In genomic region chrX:162521197-162521596, GRCm38 (mm10) we compare ENCODE assay signal across 10 mouse cellular contexts.
DNase-seq lines count a peak whose midpoint lies in the region; ATAC-seq and TF ChIP-seq lines count a peak whose summit lies in the region.
"Had no signal": no experiment of that assay in that cellular context is flagged by ENCODE, and none has a peak within 500 bp of the region (broad histone marks: within the 10 kb centered on the region; RNA-seq: fewer than 3 reads in every experiment).

No protein-coding gene starts in this region.

- H3K27ac ChIP-seq in CH12.LX (ENCODE audit: insufficient read depth, low read depth): no peak overlapping the region
- H3K27ac ChIP-seq in intestine, embryonic 16.5 days (ENCODE audit: low read length): no peak overlapping the region
- H3K27ac ChIP-seq: embryonic facial prominence, embryonic 12.5 days; heart, adult 2 months; midbrain, embryonic 12.5 days had no signal

- dilution Hi-C loops in CH12.LX (cut with MboI; ENCODE audit: extremely low pct_ligation_motif_present, extremely low pct_unique_long_range_greater_than_20kb, low sequenced_read_pairs): no loop called here

- WGBS in intestine, embryonic 16.5 days: 42% methylated on average over 4 of the region's 4 CpGs

- no peak overlapping the region for H3K9ac ChIP-seq in CH12.LX (ENCODE audit: insufficient read depth, low read depth)
- H3K9ac ChIP-seq in intestine, embryonic 16.5 days (ENCODE audit: low read depth, low read length): no peak overlapping the region
- H3K9ac ChIP-seq: embryonic facial prominence, embryonic 12.5 days; midbrain, embryonic 12.5 days had no signal

- ATAC-seq in intestine, embryonic 16.5 days: peak; percentile 55

- H3K4me2 ChIP-seq in CH12.LX (ENCODE audit: insufficient read depth, low read depth, poor library complexity, severe bottlenecking): peak overlapping the region; percentile 36; the same call in 1 of the 2 replicates
- no peak overlapping the region for H3K4me2 ChIP-seq in intestine, embryonic 16.5 days (ENCODE audit: low read depth, low read length)
- H3K4me2 ChIP-seq: embryonic facial prominence, embryonic 12.5 days; midbrain, embryonic 12.5 days had no signal

- TF ChIP-seq POLR2A in CH12.LX (IDR thresholded peaks at IDR 0.05; ENCODE audit: low read depth, low read length): no peak

- no peaks in the 10 kb centered on the region for H3K79me2 ChIP-seq in CH12.LX (replicated peaks; ENCODE audit: control insufficient read depth, extremely low read depth, insufficient read depth, poor library complexity, severe bottlenecking)

- TF ChIP-seq RAD21 in CH12.LX (IDR thresholded peaks at IDR 0.05; ENCODE audit: low read depth, low read length): no peak

- H3K4me1 ChIP-seq in CH12.LX (ENCODE audit: control insufficient read depth in 1 of 2, insufficient read depth in 2 of 2): peaks cover 0 to 15% of the 10 kb centered on the region in 2 experiments; a peak in 1 of 4 replicates
- no peaks in the 10 kb centered on the region for H3K4me1 ChIP-seq in intestine, embryonic 16.5 days (ENCODE audit: control insufficient read depth, insufficient read depth, low read length)
- H3K4me1 ChIP-seq: embryonic facial prominence, embryonic 12.5 days; midbrain, embryonic 12.5 days had no signal

- in situ Hi-C loops in CH12.LX (cut with MboI; ENCODE audit: low pct_ligation_motif_present, low pct_unique_long_range_greater_than_20kb, low sequenced_read_pairs): loop anchor here (25.0 kb wide), 2 partner anchors 191 to 341 kb away; no protein-coding TSS in a partner anchor

- DNase-seq in kidney, postnatal 10 days: peak; percentile 48
- no peak for DNase-seq in kidney, adult 11 months
- DNase-seq in CH12.LX (ENCODE audit: extremely low read depth) (peak; percentile 77), MN1 (ENCODE audit: low spot score) (peak; percentile 28)
- no peak for DNase-seq in urinary bladder, adult 2 months (ENCODE audit: low spot score)
- no peak for DNase-seq in B cell, adult 2 months

- no peak for TF ChIP-seq CTCF in CH12.LX (conservative IDR thresholded peaks at IDR 0.05 in 1 of 2, IDR thresholded peaks at IDR 0.05 in 1 of 2; ENCODE audit: low read depth in 2 of 2, low read length in 2 of 2)

- no peak overlapping the region for H3K4me3 ChIP-seq in CH12.LX (replicated peaks in 1 of 3; ENCODE audit: low read depth in 2 of 3, low read length in 2 of 3, poor library complexity in 1 of 3)
- no peak overlapping the region for H3K4me3 ChIP-seq in intestine, embryonic 16.5 days (ENCODE audit: low read length)
- H3K4me3 ChIP-seq: embryonic facial prominence, embryonic 12.5 days; heart, adult 2 months; midbrain, embryonic 12.5 days had no signal

- TF ChIP-seq EP300 in CH12.LX (IDR thresholded peaks at IDR 0.05; ENCODE audit: low read length): peak; percentile 58

- H3K36me3 ChIP-seq in CH12.LX (replicated peaks in 1 of 2; ENCODE audit: control insufficient read depth in 1 of 2, insufficient read depth in 1 of 2, low read length in 1 of 2): no peaks in the 10 kb centered on the region
- H3K36me3 ChIP-seq in intestine, embryonic 16.5 days (ENCODE audit: control insufficient read depth, insufficient read depth, low read length): no peaks in the 10 kb centered on the region
- H3K36me3 ChIP-seq: embryonic facial prominence, embryonic 12.5 days; midbrain, embryonic 12.5 days had no signal

- no peaks in the 10 kb centered on the region for H3K27me3 ChIP-seq in CH12.LX (replicated peaks)
- H3K27me3 ChIP-seq in intestine, embryonic 16.5 days (replicated peaks; ENCODE audit: control insufficient read depth, insufficient read depth, low read length): peaks cover 3% of the 10 kb centered on the region

- H3K9me3 ChIP-seq in CH12.LX (replicated peaks; ENCODE audit: low read length): no peaks in the 10 kb centered on the region
- H3K9me3 ChIP-seq in intestine, embryonic 16.5 days (ENCODE audit: control insufficient read depth, low read length): no peaks in the 10 kb centered on the region
- H3K9me3 ChIP-seq: embryonic facial prominence, embryonic 12.5 days; midbrain, embryonic 12.5 days had no signal

TF ChIP-seq in CH12.LX, 34 proteins besides CTCF, POLR2A, EP300 and RAD21:
- TF ChIP-seq BHLHE40 (IDR thresholded peaks at IDR 0.05; ENCODE audit: low read depth, low read length) (no peak), UBTF (IDR thresholded peaks at IDR 0.05; ENCODE audit: low read depth, low read length) (no peak), CHD2 (IDR thresholded peaks at IDR 0.05; ENCODE audit: low read length) (no peak), PAX5 (IDR thresholded peaks at IDR 0.05; ENCODE audit: low read length) (no peak), MYC (IDR thresholded peaks at IDR 0.05; ENCODE audit: low read depth, low read length) (no peak), USF2 (conservative IDR thresholded peaks at IDR 0.05; ENCODE audit: low read depth, low read length) (no peak), ZKSCAN1 (IDR thresholded peaks at IDR 0.05; ENCODE audit: borderline replicate concordance, low read depth, low read length) (no peak), POLR2AphosphoS2 (IDR thresholded peaks at IDR 0.05; ENCODE audit: low read depth, low read length) (no peak), MAX (IDR thresholded peaks at IDR 0.05; ENCODE audit: low read length) (no peak), E2F4 (IDR thresholded peaks at IDR 0.05; ENCODE audit: insufficient replicate concordance, low read depth, low read length) (no peak), MAFK (IDR thresholded peaks at IDR 0.05; ENCODE audit: insufficient replicate concordance, low read length) (no peak), ETS1 (conservative IDR thresholded peaks at IDR 0.05; ENCODE audit: low read depth, low read length) (peak; percentile 61), NELFE (IDR thresholded peaks at IDR 0.05; ENCODE audit: low read depth, low read length) (no peak), IRF4 (IDR thresholded peaks at IDR 0.05; ENCODE audit: low read depth, low read length) (peak; percentile 62; the same call in 1 of the 2 replicates), JUND (conservative IDR thresholded peaks at IDR 0.05; ENCODE audit: low read depth, low read length) (peak; percentile 60; the same call in 1 of the 2 replicates), ZC3H11A (IDR thresholded peaks at IDR 0.05; ENCODE audit: low read depth, low read length) (no peak), ZNF384 (IDR thresholded peaks at IDR 0.05; ENCODE audit: low read depth, low read length) (peak; percentile 57; the same call in 1 of the 2 replicates), JUN (IDR thresholded peaks at IDR 0.05; ENCODE audit: insufficient read depth, low read depth, low read length) (no peak; the same call in 1 of the 2 replicates), TCF12 (IDR thresholded peaks at IDR 0.05; ENCODE audit: low read depth, low read length) (peak; percentile 56; the same call in 1 of the 2 replicates), SMC3 (IDR thresholded peaks at IDR 0.05; ENCODE audit: low read depth, low read length) (no peak), RCOR1 (conservative IDR thresholded peaks at IDR 0.05; ENCODE audit: low read depth, low read length) (no peak), HCFC1 (IDR thresholded peaks at IDR 0.05; ENCODE audit: low read depth, low read length) (no peak), MAZ (IDR thresholded peaks at IDR 0.05; ENCODE audit: low read depth, low read length) (peak; percentile 24; the same call in 1 of the 2 replicates), ZMIZ1 (IDR thresholded peaks at IDR 0.05; ENCODE audit: low read depth, low read length) (no peak), SIN3A (IDR thresholded peaks at IDR 0.05; ENCODE audit: low read length) (no peak), TBP (conservative IDR thresholded peaks at IDR 0.05; ENCODE audit: low read depth, low read length) (no peak), USF1 (IDR thresholded peaks at IDR 0.05; ENCODE audit: low read depth, low read length) (no peak)

Comparison
In these comparisons a context has a peak if more than half of its experiments do, and no peak if none do; other contexts are left out.
1. DNase-seq: peak in kidney, postnatal 10 days (single experiment), CH12.LX (single experiment) and MN1 (single experiment); none in kidney, adult 11 months (single experiment), urinary bladder, adult 2 months (single experiment) and B cell, adult 2 months (0 of 2).